Mouse (Mus musculus): Measurements from ENCODE around the gene Pi4ka.

DNA sequence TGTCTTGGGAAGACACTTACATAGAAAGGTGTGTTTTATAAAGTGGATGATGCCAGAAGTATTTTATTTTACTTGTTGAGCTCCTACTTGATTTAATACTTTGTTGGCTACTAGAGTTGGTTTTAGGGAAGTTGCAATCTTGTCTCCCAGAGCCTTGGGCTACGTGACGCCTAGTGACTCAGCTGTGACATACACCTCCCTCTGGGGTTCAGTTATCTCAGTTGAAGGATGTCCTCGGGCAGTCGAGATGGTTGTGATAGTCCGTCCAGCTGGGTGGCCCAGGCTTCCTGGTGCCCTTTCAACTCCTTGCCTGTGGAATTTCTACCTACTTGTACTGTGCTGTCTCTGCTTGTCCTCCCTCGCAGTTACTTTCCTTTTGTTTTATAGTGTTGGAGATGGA is 157.0 kb downstream of the Pi4ka start:
- TF ChIP-seq POLR2A (IDR thresholded peaks at IDR 0.05; ENCODE audit: borderline replicate concordance, control insufficient read depth, low read depth, low read length) (no peak), CTCF (IDR thresholded peaks at IDR 0.05; ENCODE audit: control insufficient read depth, insufficient read depth, low read length) (no peak)
